Mouse (Mus musculus) MEL (cell line): ENCODE data around the gene Fhl3. TPM values are rescaled to one million over a fixed set of nuclear protein-coding genes. Genes with fewer than 3 reads are reported as not detected.

Source experiments
- DNase-seq: peaks from one replicate; pipeline ENCODE4 v3.0.0; 2011; ENCODE audit warnings: low read depth, low spot score
- H3K27ac ChIP-seq: 2 replicates; pipeline ENCODE4 v1.5.1; 2012; ENCODE audit warnings: low read depth, mild to moderate bottlenecking, control low read depth, low read length, moderate library complexity; ENCODE audit not compliant: control insufficient read depth
- H3K27me3 ChIP-seq, 2 experiments: fragments of 150-350 bp in 1 of 2; sonication (generic) in 1 of 2; 2 replicates each; pipeline ENCODE4 v1.6.1; 2012; ENCODE audit warnings: low read length in 2 of 2, mild to moderate bottlenecking in 2 of 2, improper control_type of control experiment in 1 of 2, moderate library complexity in 1 of 2; ENCODE audit not compliant: insufficient read depth in 2 of 2, control insufficient read depth in 1 of 2
- H3K36me3 ChIP-seq, 2 experiments: 2 replicates each; pipeline ENCODE4 v1.6.1; 2012 to 2014; ENCODE audit warnings: low read length in 2 of 2, improper control_type of control experiment in 1 of 2, inconsistent platforms in 1 of 2, mild to moderate bottlenecking in 1 of 2; ENCODE audit not compliant: insufficient read depth in 2 of 2, control insufficient read depth in 1 of 2
- H3K4me1 ChIP-seq, 2 experiments: fragments of 150-350 bp in 1 of 2; sonication (generic) in 1 of 2; 2 replicates each; pipeline ENCODE4 v1.6.1; 2012; ENCODE audit warnings: low read length in 2 of 2, improper control_type of control experiment in 1 of 2, mild to moderate bottlenecking in 1 of 2; ENCODE audit not compliant: insufficient read depth in 2 of 2, control insufficient read depth in 1 of 2
- H3K4me3 ChIP-seq, 2 experiments: fragments of 150-350 bp in 1 of 2; sonication (generic) in 1 of 2; 2 replicates each; pipeline ENCODE4 v1.5.1; 2012; ENCODE audit warnings: low read depth in 2 of 2, low read length in 2 of 2, mild to moderate bottlenecking in 2 of 2, moderate library complexity in 2 of 2, control low read depth in 1 of 2, improper control_type of control experiment in 1 of 2; ENCODE audit not compliant: control insufficient read depth in 1 of 2, insufficient read depth in 1 of 2
- H3K79me2 ChIP-seq: 2 replicates; pipeline ENCODE4 v1.6.1; 2012; ENCODE audit warnings: mild to moderate bottlenecking, low read length, moderate library complexity; ENCODE audit not compliant: control insufficient read depth, poor library complexity, insufficient read depth
- H3K9ac ChIP-seq: 2 replicates; pipeline ENCODE4 v1.6.1; 2012; ENCODE audit warnings: low read depth, mild to moderate bottlenecking, control low read depth, low read length, moderate library complexity; ENCODE audit not compliant: control insufficient read depth, poor library complexity, severe bottlenecking
- H3K9me3 ChIP-seq: fragments of 150-350 bp; sonication (generic); replicated peaks from 2 replicates; pipeline ENCODE4 v1.6.1; 2012; ENCODE audit warnings: mild to moderate bottlenecking, low read length, improper control_type of control experiment, moderate library complexity; ENCODE audit not compliant: insufficient read depth
- CHD1 ChIP-seq: IDR thresholded peaks from 2 replicates; pipeline ENCODE4 v1.6.1; 2012; ENCODE audit warnings: low read depth, mild to moderate bottlenecking, inconsistent platforms, low read length, improper control_type of control experiment
- CHD2 ChIP-seq: IDR thresholded peaks from 2 replicates; pipeline ENCODE4 v1.6.1; 2011; ENCODE audit warnings: low read length, improper control_type of control experiment
- CTCF ChIP-seq, 3 experiments: IDR thresholded peaks in 2 of 3; conservative IDR thresholded peaks in 1 of 3; 2 replicates each; pipeline ENCODE4 v1.5.1; 2011 to 2012; ENCODE audit warnings: low read length in 3 of 3, low read depth in 2 of 3, mild to moderate bottlenecking in 2 of 3, improper control_type of control experiment in 1 of 3, inconsistent platforms in 1 of 3, mixed read lengths in 1 of 3, moderate library complexity in 1 of 3; ENCODE audit not compliant: control insufficient read depth in 1 of 3, insufficient read depth in 1 of 3, poor library complexity in 1 of 3, severe bottlenecking in 1 of 3
- EP300 ChIP-seq, 2 experiments: IDR thresholded peaks; 2 replicates each; pipeline ENCODE4 v1.6.1; 2011; ENCODE audit warnings: improper control_type of control experiment in 2 of 2, low read length in 2 of 2, low read depth in 1 of 2, mild to moderate bottlenecking in 1 of 2
- ETS1 ChIP-seq: IDR thresholded peaks from 2 replicates; pipeline ENCODE4 v1.6.1; 2012; ENCODE audit warnings: low read depth, mild to moderate bottlenecking, inconsistent platforms, low read length, improper control_type of control experiment, moderate library complexity
- GABPA ChIP-seq: IDR thresholded peaks from 2 replicates; pipeline ENCODE4 v1.6.1; 2012; ENCODE audit warnings: low read depth, mild to moderate bottlenecking, inconsistent platforms, low read length, improper control_type of control experiment, moderate library complexity
- GATA1 ChIP-seq: IDR thresholded peaks from 2 replicates; pipeline ENCODE4 v1.6.1; 2011; ENCODE audit warnings: low read depth, low read length, improper control_type of control experiment
- HCFC1 ChIP-seq: IDR thresholded peaks from 2 replicates; pipeline ENCODE4 v1.6.1; 2012; ENCODE audit warnings: low read depth, mild to moderate bottlenecking, inconsistent platforms, low read length, improper control_type of control experiment, moderate library complexity
- JUND ChIP-seq: IDR thresholded peaks from 2 replicates; pipeline ENCODE4 v1.6.1; 2011; ENCODE audit warnings: low read depth, mild to moderate bottlenecking, improper control_type of control experiment, low read length
- KAT2A ChIP-seq: conservative IDR thresholded peaks from 2 replicates; pipeline ENCODE4 v1.6.1; 2012; ENCODE audit warnings: low read depth, low read length, improper control_type of control experiment, inconsistent platforms
- MAFK ChIP-seq: IDR thresholded peaks from 2 replicates; pipeline ENCODE4 v1.6.1; 2011; ENCODE audit warnings: low read depth, mild to moderate bottlenecking, low read length, improper control_type of control experiment, borderline replicate concordance
- MAZ ChIP-seq: IDR thresholded peaks from 2 replicates; pipeline ENCODE4 v1.6.1; 2012; ENCODE audit warnings: low read depth, mild to moderate bottlenecking, inconsistent platforms, low read length, improper control_type of control experiment
- MEF2A ChIP-seq: IDR thresholded peaks from 2 replicates; pipeline ENCODE4 v1.6.1; 2014; ENCODE audit warnings: low read depth, mild to moderate bottlenecking, inconsistent platforms, low read length, improper control_type of control experiment; ENCODE audit not compliant: poor library complexity, insufficient replicate concordance, severe bottlenecking; ENCODE audit errors: extremely low read depth
- MXI1 ChIP-seq: IDR thresholded peaks from 2 replicates; pipeline ENCODE4 v1.6.1; 2011; ENCODE audit warnings: mild to moderate bottlenecking, low read depth, low read length, improper control_type of control experiment
- MYC ChIP-seq: IDR thresholded peaks from 2 replicates; pipeline ENCODE4 v1.6.1; 2011; ENCODE audit warnings: low read depth, mild to moderate bottlenecking, low read length, improper control_type of control experiment, moderate library complexity
- NELFE ChIP-seq: IDR thresholded peaks from 2 replicates; pipeline ENCODE4 v1.6.1; 2011; ENCODE audit warnings: low read depth, low read length, improper control_type of control experiment
- NRF1 ChIP-seq: IDR thresholded peaks from 2 replicates; pipeline ENCODE4 v1.6.1; 2014; ENCODE audit warnings: low read depth, mild to moderate bottlenecking, inconsistent platforms, low read length, improper control_type of control experiment, moderate library complexity; ENCODE audit not compliant: poor library complexity, insufficient read depth, severe bottlenecking
- RAD21 ChIP-seq: IDR thresholded peaks from 2 replicates; pipeline ENCODE4 v1.6.1; 2011; ENCODE audit warnings: mild to moderate bottlenecking, low read depth, low read length, improper control_type of control experiment
- SIN3A ChIP-seq: IDR thresholded peaks from 2 replicates; pipeline ENCODE4 v1.6.1; 2012; ENCODE audit warnings: low read length, improper control_type of control experiment, inconsistent platforms
- SMC3 ChIP-seq: IDR thresholded peaks from 2 replicates; pipeline ENCODE4 v1.6.1; 2011; ENCODE audit warnings: low read depth, low read length, improper control_type of control experiment
- TAL1 ChIP-seq: IDR thresholded peaks from 2 replicates; pipeline ENCODE4 v1.6.1; 2012; ENCODE audit warnings: mild to moderate bottlenecking, inconsistent platforms, low read length, moderate library complexity, mixed read lengths
- TCF12 ChIP-seq: IDR thresholded peaks from 2 replicates; pipeline ENCODE4 v1.6.1; 2014; ENCODE audit warnings: low read depth, mild to moderate bottlenecking, inconsistent platforms, low read length, improper control_type of control experiment, moderate library complexity
- UBTF ChIP-seq: IDR thresholded peaks from 2 replicates; pipeline ENCODE4 v1.6.1; 2012; ENCODE audit warnings: low read depth, mild to moderate bottlenecking, inconsistent platforms, low read length, improper control_type of control experiment, moderate library complexity, borderline replicate concordance; ENCODE audit not compliant: insufficient read depth
- USF2 ChIP-seq, 2 experiments: IDR thresholded peaks; 2 replicates each; pipeline ENCODE4 v1.6.1; 2011 to 2012; ENCODE audit warnings: improper control_type of control experiment in 2 of 2, low read length in 2 of 2, borderline replicate concordance in 1 of 2, inconsistent platforms in 1 of 2, low read depth in 1 of 2, mild to moderate bottlenecking in 1 of 2; ENCODE audit not compliant: insufficient read depth in 1 of 2
- ZKSCAN1 ChIP-seq: IDR thresholded peaks from 2 replicates; pipeline ENCODE4 v1.6.1; 2012; ENCODE audit warnings: low read depth, mild to moderate bottlenecking, inconsistent platforms, low read length, improper control_type of control experiment, moderate library complexity
- ZMIZ1 ChIP-seq: IDR thresholded peaks from 2 replicates; pipeline ENCODE4 v1.6.1; 2012; ENCODE audit warnings: low read depth, mild to moderate bottlenecking, inconsistent platforms, low read length, improper control_type of control experiment, moderate library complexity
- ZNF384 ChIP-seq: IDR thresholded peaks from 2 replicates; pipeline ENCODE4 v1.6.1; 2012; ENCODE audit warnings: low read depth, mild to moderate bottlenecking, inconsistent platforms, low read length, improper control_type of control experiment
- polyA plus RNA-seq, 2 experiments: library from polyadenylated mRNA; stranded (reverse) in 1 of 2; unstranded in 1 of 2; fragments of >175 nt in 1 of 2; fragments of >200 nt in 1 of 2; gene quantifications; 2 replicates each; pipeline versions ENCODE4 v1.2.1 to v1.2.4; 2012; ENCODE audit warnings: low replicate concordance in 2 of 2, low read depth in 1 of 2; ENCODE audit not compliant: insufficient read length in 2 of 2, insufficient read depth in 1 of 2, missing spikeins in 1 of 2
- total RNA-seq: library from RNA; depleted of rRNA; stranded (reverse); fragments of 300-350 nt; gene quantifications from 2 replicates; pipeline ENCODE4 v1.2.3, GENCODE M21; 2012

Gene Fhl3
- total and polyA plus RNA-seq, 3 experiments = 5.6 to 13.8 TPM; not detected in 1

DNA sequence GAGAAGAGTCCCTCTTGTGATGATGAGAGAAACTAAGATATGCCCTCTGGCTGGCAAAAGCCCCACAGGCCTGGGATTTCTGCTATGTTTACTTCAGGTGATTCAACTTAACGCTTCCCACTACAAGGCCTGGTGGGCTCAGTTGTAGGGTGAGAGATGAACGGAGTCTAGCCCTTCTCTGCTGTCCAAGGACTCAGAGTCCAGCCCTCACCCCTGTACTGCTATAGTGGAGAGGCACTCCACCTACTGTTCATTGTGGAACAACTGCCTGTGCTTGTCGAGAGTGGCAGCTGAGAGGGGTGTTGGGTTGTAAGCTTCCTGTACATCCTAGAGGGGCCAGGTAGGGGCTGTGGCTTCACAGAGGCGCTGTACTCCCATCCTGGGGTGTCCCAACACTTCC lies 37.5 kb downstream of the Fhl3 start:
- Histone ChIP-seq H3K79me2 (no peaks in the 10 kb centered on the region; the same call in 1 of the 2 replicates), H3K9ac (no peak overlapping the region), H3K36me3 (no peaks in the 10 kb centered on the region; a peak in 1 of 4 replicates), H3K27me3 (no peaks in the 10 kb centered on the region), H3K27ac (no peak overlapping the region)
- TF ChIP-seq MXI1 = no peak
- no peak for TF ChIP-seq MEF2A
- TF ChIP-seq RAD21 = no peak
- TF ChIP-seq NELFE = no peak
- no peak for TF ChIP-seq JUND
- no peak for TF ChIP-seq CHD2
- TF ChIP-seq ZNF384 = no peak
- no peak for TF ChIP-seq KAT2A
- TF ChIP-seq SIN3A = no peak
- no peak for TF ChIP-seq GATA1
- TF ChIP-seq TCF12 = no peak
- no peak for TF ChIP-seq MAFK
- TF ChIP-seq, all 39 proteins: peak for 0
- Histone ChIP-seq H3K4me1 (peaks cover 0 to 2% of the 10 kb centered on the region in 2 experiments; a peak in 1 of 4 replicates), H3K9me3 (no peaks in the 10 kb centered on the region), H3K4me3 (no peak overlapping the region)
- DNase-seq = no peak

DNA sequence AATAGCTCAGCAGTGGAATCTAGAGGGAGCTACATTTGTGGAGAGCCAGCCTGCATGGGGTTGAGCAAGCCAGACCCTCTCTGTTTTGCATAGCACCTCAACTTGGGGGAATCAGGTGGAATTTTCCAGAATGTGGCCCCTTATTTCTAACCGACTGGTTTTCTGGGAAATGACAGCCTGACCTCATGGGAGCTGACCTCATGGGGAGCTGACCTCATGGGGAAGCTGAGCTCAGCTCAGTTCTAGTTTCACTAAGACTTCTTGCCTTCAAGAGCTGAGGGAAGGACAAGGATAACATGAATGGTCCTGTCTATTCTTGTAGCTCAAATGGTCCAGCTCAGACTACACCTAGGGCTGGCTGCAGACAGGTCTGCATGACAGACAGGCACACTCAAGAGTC lies 38.3 kb downstream of the Fhl3 start:
- Histone ChIP-seq H3K27me3 (no peaks in the 10 kb centered on the region), H3K4me3 (no peak overlapping the region), H3K4me1 (peaks cover 0 to 2% of the 10 kb centered on the region in 2 experiments; a peak in 1 of 4 replicates), H3K79me2 (no peaks in the 10 kb centered on the region; the same call in 1 of the 2 replicates), H3K9ac (no peak overlapping the region), H3K9me3 (no peaks in the 10 kb centered on the region)
- DNase-seq = no peak
- TF ChIP-seq EP300 (IDR thresholded peaks at IDR 0.05; ENCODE audit: low read depth in 1 of 2, low read length in 2 of 2) (no peak), SIN3A (no peak), GABPA (no peak), CHD1 (no peak), ZKSCAN1 (no peak), UBTF (no peak), KAT2A (no peak), MYC (no peak), TCF12 (no peak), JUND (no peak), NRF1 (no peak), HCFC1 (no peak), ETS1 (no peak), TAL1 (no peak), USF2 (IDR thresholded peaks at IDR 0.05; ENCODE audit: borderline replicate concordance in 1 of 2, insufficient read depth in 1 of 2, low read depth in 1 of 2, low read length in 2 of 2) (no peak), ZMIZ1 (no peak), MAFK (no peak), CTCF (IDR thresholded peaks at IDR 0.05 in 2 of 3, conservative IDR thresholded peaks at IDR 0.05 in 1 of 3; ENCODE audit: control insufficient read depth in 1 of 3, insufficient read depth in 1 of 3, low read depth in 2 of 3, low read length in 3 of 3, poor library complexity in 1 of 3, severe bottlenecking in 1 of 3) (no peak), SMC3 (no peak), MAZ (no peak)
- TF ChIP-seq, all 39 proteins: peak for 0
- H3K27ac ChIP-seq = no peak overlapping the region
- H3K36me3 ChIP-seq = no peaks in the 10 kb centered on the region; a peak in 1 of 4 replicates
